Mouse (Mus musculus) ES-E14 (cell line): ENCODE measurements around the gene Adcy9. TPM values are rescaled to one million over a fixed set of nuclear protein-coding genes. Genes with fewer than 3 reads are reported as not detected.

Source experiments
- DNase-seq: peaks from one replicate; pipeline ENCODE4 v3.0.0-alpha.2; 2013; ENCODE audit warnings: low read depth, low spot score
- H3K27ac ChIP-seq: 2 replicates; pipeline ENCODE4 v1.5.1; 2012; ENCODE audit warnings: low read depth, mild to moderate bottlenecking, low read length, moderate library complexity, mixed read lengths; ENCODE audit not compliant: poor library complexity, insufficient read depth, severe bottlenecking
- H3K36me3 ChIP-seq: 2 replicates; pipeline ENCODE4 v1.6.1; 2012; ENCODE audit warnings: mild to moderate bottlenecking, low read length, moderate library complexity, mixed read lengths; ENCODE audit not compliant: control insufficient read depth, poor library complexity, insufficient read depth, severe bottlenecking
- H3K4me1 ChIP-seq, 2 experiments: fragments of 150-350 bp in 1 of 2; sonication (generic) in 1 of 2; 2 replicates each; pipeline ENCODE4 v1.6.1; 2012; ENCODE audit warnings: low read length in 2 of 2, mild to moderate bottlenecking in 1 of 2, mixed read lengths in 1 of 2; ENCODE audit not compliant: control insufficient read depth in 2 of 2, insufficient read depth in 2 of 2, poor library complexity in 1 of 2
- H3K4me3 ChIP-seq, 2 experiments: fragments of 150-350 bp in 1 of 2; sonication (generic) in 1 of 2; 2 replicates each; pipeline ENCODE4 v1.5.1; 2012; ENCODE audit warnings: low read length in 2 of 2, low read depth in 1 of 2, mild to moderate bottlenecking in 1 of 2, mixed read lengths in 1 of 2; ENCODE audit not compliant: insufficient read depth in 1 of 2, poor library complexity in 1 of 2, severe bottlenecking in 1 of 2
- H3K9ac ChIP-seq: 2 replicates; pipeline ENCODE4 v1.6.1; 2012; ENCODE audit warnings: low read depth, mild to moderate bottlenecking, low read length, mixed read lengths; ENCODE audit not compliant: poor library complexity, insufficient read depth, severe bottlenecking
- H3K9me3 ChIP-seq: fragments of 150-350 bp; sonication (generic); 2 replicates; pipeline ENCODE4 v1.6.1; 2012; ENCODE audit warnings: low read depth, mild to moderate bottlenecking, low read length; ENCODE audit not compliant: control insufficient read depth, insufficient read depth
- CHD2 ChIP-seq: IDR thresholded peaks from 2 replicates; pipeline ENCODE4 v1.6.1; 2014; ENCODE audit warnings: mild to moderate bottlenecking, low read depth, low read length, inconsistent platforms
- HCFC1 ChIP-seq: IDR thresholded peaks from 2 replicates; pipeline ENCODE4 v1.6.1; 2012; ENCODE audit warnings: low read length, inconsistent platforms, borderline replicate concordance; ENCODE audit not compliant: insufficient read depth
- MAFK ChIP-seq: IDR thresholded peaks from 2 replicates; pipeline ENCODE4 v1.6.1; 2014; ENCODE audit warnings: mild to moderate bottlenecking, low read depth, low read length, inconsistent platforms; ENCODE audit not compliant: insufficient read depth
- ZC3H11A ChIP-seq: IDR thresholded peaks from 2 replicates; pipeline ENCODE4 v1.6.1; 2012; ENCODE audit warnings: low read depth, mild to moderate bottlenecking, inconsistent platforms, low read length, borderline replicate concordance
- ZNF384 ChIP-seq: IDR thresholded peaks from 2 replicates; pipeline ENCODE4 v1.6.1; 2012; ENCODE audit warnings: low read depth, low read length, inconsistent platforms
- in situ Hi-C, 2 experiments: fragments of 600-800 bp; cut with MboI; formaldehyde crosslinking; loops; one replicate each; pipeline ENCODE4 v1.15.1; 2025; ENCODE audit warnings: low sequenced_read_pairs in 2 of 2, inconsistent platforms in 1 of 2; ENCODE audit not compliant: unreplicated experiment in 2 of 2
- total RNA-seq: library from RNA; depleted of rRNA; stranded (reverse); fragments of 300-350 nt; gene quantifications from 2 replicates; pipeline ENCODE4 v1.2.3, GENCODE M21; 2012

Gene Adcy9
- total RNA-seq, 1 experiment, result 5.2 TPM

GRCm38 (mm10) chr16:4273702-4274476 is 146.4 kb downstream of the Adcy9 start:
- no peaks in the 10 kb centered on the region for H3K36me3 ChIP-seq
- H3K27ac ChIP-seq, result no peak overlapping the region
- no peak for DNase-seq
- no peaks in the 10 kb centered on the region for H3K9me3 ChIP-seq
- TF ChIP-seq ZNF384 (no peak), CHD2 (no peak), MAFK (no peak), ZC3H11A (no peak), HCFC1 (no peak)
- in situ Hi-C loops, result no loop called here
- H3K9ac ChIP-seq, result no peak overlapping the region
- H3K4me1 ChIP-seq, result peaks cover 0 to 19% of the 10 kb centered on the region in 2 experiments; a peak in 3 of 4 replicates
- H3K4me3 ChIP-seq, result no peak overlapping the region

- peaks cover 2 to 16% of the 10 kb centered on the region in 2 experiments; a peak in 3 of 4 replicates for H3K4me1 ChIP-seq
- no peak overlapping the region for H3K4me3 ChIP-seq
- in situ Hi-C loops, result no loop called here
- TF ChIP-seq ZNF384, result no peak
- no peak for TF ChIP-seq MAFK
- no peak for TF ChIP-seq CHD2
- no peak for TF ChIP-seq HCFC1
- TF ChIP-seq ZC3H11A, result no peak
- H3K9me3 ChIP-seq, result no peaks in the 10 kb centered on the region
- H3K36me3 ChIP-seq, result no peaks in the 10 kb centered on the region
- H3K9ac ChIP-seq, result no peak overlapping the region
- DNase-seq, result no peak
- no peak overlapping the region for H3K27ac ChIP-seq
Observed at GRCm38 (mm10) chr16:4272254-4272653, 148.0 kb downstream of the Adcy9 start.

- H3K4me1 ChIP-seq, result peaks cover 4 to 11% of the 10 kb centered on the region in 2 experiments
- no peak overlapping the region for H3K4me3 ChIP-seq
- no peak for DNase-seq
- no peak overlapping the region for H3K9ac ChIP-seq
- H3K27ac ChIP-seq, result no peak overlapping the region
- in situ Hi-C loops, result no loop called here
- H3K9me3 ChIP-seq, result no peaks in the 10 kb centered on the region
- H3K36me3 ChIP-seq, result no peaks in the 10 kb centered on the region
- TF ChIP-seq ZC3H11A (no peak), ZNF384 (no peak), HCFC1 (no peak), CHD2 (no peak), MAFK (no peak)
Observed at GRCm38 (mm10) chr16:4270911-4271310, 149.4 kb downstream of the Adcy9 start.

- Histone ChIP-seq H3K4me1 (peaks cover 4 to 8% of the 10 kb centered on the region in 2 experiments; a peak in 3 of 4 replicates), H3K4me3 (peak overlapping the region; percentile 59 to 78), H3K36me3 (no peaks in the 10 kb centered on the region), H3K9me3 (no peaks in the 10 kb centered on the region), H3K9ac (peak overlapping the region; percentile 73), H3K27ac (no peak overlapping the region)
- DNase-seq, result peak; percentile 69
- TF ChIP-seq ZC3H11A, result peak; percentile 7; the same call in 1 of the 2 replicates
- TF ChIP-seq HCFC1, result peak; percentile 36; the same call in 1 of the 2 replicates
- TF ChIP-seq ZNF384, result no peak
- in situ Hi-C loops, result no loop called here
Observed at GRCm38 (mm10) chr16:4267857-4268666, 152.2 kb downstream of the Adcy9 start.
